Mouse (Mus musculus): ENCODE data around the gene Cc2d2b.

DNA sequence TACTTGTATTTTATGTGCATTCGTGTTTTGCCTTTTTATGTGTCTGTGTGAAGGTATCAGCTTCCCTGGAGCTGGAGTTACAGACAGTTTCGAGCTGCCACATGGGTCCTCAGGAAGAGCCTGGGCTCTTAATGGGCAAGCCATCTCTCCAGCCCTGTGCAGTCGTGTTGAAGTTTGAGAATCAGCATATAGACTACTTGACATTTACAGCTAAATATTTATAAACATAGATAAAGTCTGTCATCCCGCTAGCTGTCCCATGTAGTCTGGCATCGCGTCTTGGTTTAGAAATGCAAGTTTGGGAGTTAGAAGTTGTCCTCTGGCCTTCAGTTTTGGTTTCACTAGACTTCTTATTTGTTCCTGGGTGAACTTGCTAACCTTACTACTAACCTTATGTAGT is 92.5 kb downstream of the Cc2d2b start:
- TF ChIP-seq POLR2A (IDR thresholded peaks at IDR 0.05; ENCODE audit: insufficient read length, low read depth) (no peak), USF1 (IDR thresholded peaks at IDR 0.05; ENCODE audit: low read depth) (no peak), MAX (IDR thresholded peaks at IDR 0.05; ENCODE audit: low read depth) (no peak), MYOG (IDR thresholded peaks at IDR 0.05; ENCODE audit: control insufficient read depth in 1 of 3, insufficient read depth in 1 of 3, insufficient read length in 2 of 3, low read depth in 2 of 3) (no peak), POLR2AphosphoS2 (IDR thresholded peaks at IDR 0.05; ENCODE audit: insufficient read length, low read depth) (no peak), TCF12 (IDR thresholded peaks at IDR 0.05; ENCODE audit: insufficient read depth, poor library complexity, severe bottlenecking) (no peak), MYOD1 (IDR thresholded peaks at IDR 0.05; ENCODE audit: control insufficient read depth in 1 of 3, insufficient read length in 2 of 3, low read depth in 2 of 3) (no peak), E2F4 (IDR thresholded peaks at IDR 0.05; ENCODE audit: insufficient read depth) (no peak)
